Mouse (Mus musculus): ENCODE measurements around the gene Gm11034. TPM values are rescaled to one million over a fixed set of nuclear protein-coding genes. Genes with fewer than 3 reads are reported as not detected.
A peak's percentile ranks its signal among the peaks of the same experiment; 100 is the strongest.

The Gm11034 gene
- polyA plus RNA-seq, 1 experiment from 2014 or later = not detected

- Histone ChIP-seq H3K36me3 (no peaks in the 10 kb centered on the region), H3K4me1 (replicated peaks) (no peaks in the 10 kb centered on the region), H3K27ac (no peak overlapping the region), H3K27me3 (peaks cover 8% of the 10 kb centered on the region), H3K9ac (replicated peaks) (no peak overlapping the region), H3K4me3 (replicated peaks) (no peak overlapping the region), H3K4me2 (no peak overlapping the region), H3K9me3 (no peaks in the 10 kb centered on the region)
- 80% methylated on average over 2 of the region's 2 CpGs for WGBS
- ATAC-seq (ENCODE audit: insufficient number of reproducible peaks, insufficient read depth, low FRiP score, low TSS enrichment, low read depth) = no peak
These were observed 2.7 kb downstream of the Gm11034 start for GRCm38 (mm10) chr8:72210710-72211109.

GRCm38 (mm10) chr8:72210222-72210621 lies 3.2 kb downstream of the Gm11034 start:
- H3K27me3 ChIP-seq = peaks cover 8% of the 10 kb centered on the region
- no peaks in the 10 kb centered on the region for H3K9me3 ChIP-seq
- H3K4me3 ChIP-seq (replicated peaks) = no peak overlapping the region
- no peak overlapping the region for H3K4me2 ChIP-seq
- no peaks in the 10 kb centered on the region for H3K4me1 ChIP-seq (replicated peaks)
- WGBS = 77% methylated on average over 4 of the region's 4 CpGs
- H3K9ac ChIP-seq (replicated peaks) = no peak overlapping the region
- no peaks in the 10 kb centered on the region for H3K36me3 ChIP-seq
- no peak overlapping the region for H3K27ac ChIP-seq
- ATAC-seq (ENCODE audit: insufficient number of reproducible peaks, insufficient read depth, low FRiP score, low TSS enrichment, low read depth) = no peak

GRCm38 (mm10) chr8:72208582-72208981 lies 4.9 kb downstream of the Gm11034 start:
- H3K4me3 ChIP-seq (replicated peaks) = no peak overlapping the region
- no peak overlapping the region for H3K27ac ChIP-seq
- WGBS = 82% methylated on average over 1 of the region's 1 CpGs
- H3K4me1 ChIP-seq (replicated peaks) = no peaks in the 10 kb centered on the region
- peaks cover 4% of the 10 kb centered on the region; the same call in 1 of the 2 replicates for H3K27me3 ChIP-seq
- no peaks in the 10 kb centered on the region for H3K36me3 ChIP-seq
- H3K9ac ChIP-seq (replicated peaks) = no peak overlapping the region
- ATAC-seq (ENCODE audit: insufficient number of reproducible peaks, insufficient read depth, low FRiP score, low TSS enrichment, low read depth) = no peak
- H3K9me3 ChIP-seq = peaks cover 11% of the 10 kb centered on the region
- no peak overlapping the region for H3K4me2 ChIP-seq

- no peak overlapping the region for H3K4me3 ChIP-seq (replicated peaks)
- no peaks in the 10 kb centered on the region for H3K27me3 ChIP-seq
- WGBS = 64% methylated on average over 8 of the region's 8 CpGs
- no peaks in the 10 kb centered on the region for H3K36me3 ChIP-seq
- no peaks in the 10 kb centered on the region for H3K4me1 ChIP-seq (replicated peaks)
- peaks cover 16% of the 10 kb centered on the region for H3K9me3 ChIP-seq
- no peak overlapping the region for H3K9ac ChIP-seq (replicated peaks)
- no peak overlapping the region for H3K27ac ChIP-seq
- no peak for ATAC-seq (ENCODE audit: insufficient number of reproducible peaks, insufficient read depth, low FRiP score, low TSS enrichment, low read depth)
- H3K4me2 ChIP-seq = no peak overlapping the region
These were observed 15.4 kb downstream of the Gm11034 start for GRCm38 (mm10) chr8:72197997-72198396.

- Histone ChIP-seq H3K4me1 (replicated peaks) (no peaks in the 10 kb centered on the region), H3K27ac (no peak overlapping the region), H3K4me2 (no peak overlapping the region), H3K9me3 (no peaks in the 10 kb centered on the region), H3K9ac (replicated peaks) (no peak overlapping the region), H3K4me3 (replicated peaks) (no peak overlapping the region), H3K27me3 (no peaks in the 10 kb centered on the region), H3K36me3 (no peaks in the 10 kb centered on the region)
- no peak for ATAC-seq (ENCODE audit: insufficient number of reproducible peaks, insufficient read depth, low FRiP score, low TSS enrichment, low read depth)
These were observed 21.4 kb downstream of the Gm11034 start for GRCm38 (mm10) chr8:72192065-72192464.

GRCm38 (mm10) chr8:72190215-72190539 lies 23.3 kb downstream of the Gm11034 start:
- Histone ChIP-seq H3K9ac (replicated peaks) (no peak overlapping the region), H3K9me3 (no peaks in the 10 kb centered on the region), H3K27me3 (no peaks in the 10 kb centered on the region), H3K4me3 (replicated peaks) (no peak overlapping the region), H3K4me2 (no peak overlapping the region), H3K36me3 (no peaks in the 10 kb centered on the region), H3K27ac (no peak overlapping the region), H3K4me1 (replicated peaks) (no peaks in the 10 kb centered on the region)
- ATAC-seq (ENCODE audit: insufficient number of reproducible peaks, insufficient read depth, low FRiP score, low TSS enrichment, low read depth) = no peak
- 83% methylated on average over 2 of the region's 2 CpGs for WGBS

GRCm38 (mm10) chr8:72189417-72190214 lies 23.8 kb downstream of the Gm11034 start, which contains the start of gene Hsh2d:
Hsh2d (plus strand) TSS chr8:72189638.
- no peak within 1 kb of the TSS for H3K9ac ChIP-seq (replicated peaks)
- H3K4me1 ChIP-seq (replicated peaks) = no peaks in the 10 kb centered on the region
- no peak within 1 kb of the TSS for H3K4me3 ChIP-seq (replicated peaks)
- WGBS = 72% methylated on average over 12 of the region's 12 CpGs
- no peaks in the 10 kb centered on the region for H3K9me3 ChIP-seq
- ATAC-seq (ENCODE audit: insufficient number of reproducible peaks, insufficient read depth, low FRiP score, low TSS enrichment, low read depth) = no peak
- H3K4me2 ChIP-seq = no peak within 1 kb of the TSS
- H3K27ac ChIP-seq = no peak within 1 kb of the TSS
- no peaks in the 10 kb centered on the region for H3K36me3 ChIP-seq
- no peaks in the 10 kb centered on the region for H3K27me3 ChIP-seq

GRCm38 (mm10) chr8:72187793-72188331 lies 25.6 kb downstream of the Gm11034 start:
- H3K27ac ChIP-seq = no peak overlapping the region

GRCm38 (mm10) chr8:72183554-72184202 lies 29.8 kb downstream of the Gm11034 start:
- Histone ChIP-seq H3K4me3 (replicated peaks) (no peak overlapping the region), H3K4me2 (no peak overlapping the region), H3K27ac (no peak overlapping the region), H3K9me3 (no peaks in the 10 kb centered on the region), H3K4me1 (replicated peaks) (no peaks in the 10 kb centered on the region), H3K36me3 (peaks cover 36% of the 10 kb centered on the region), H3K27me3 (no peaks in the 10 kb centered on the region), H3K9ac (replicated peaks) (no peak overlapping the region)
- 79% methylated on average over 2 of the region's 2 CpGs for whole genome bisulfite sequencing
- ATAC-seq (ENCODE audit: insufficient number of reproducible peaks, insufficient read depth, low FRiP score, low TSS enrichment, low read depth) = no peak

More at GRCm38 (mm10) chr8:72187793-72188331, 25.6 kb downstream of the Gm11034 start:
- Histone ChIP-seq H3K9me3 (no peaks in the 10 kb centered on the region), H3K4me2 (no peak overlapping the region), H3K36me3 (no peaks in the 10 kb centered on the region), H3K4me3 (replicated peaks) (no peak overlapping the region), H3K9ac (replicated peaks) (no peak overlapping the region), H3K4me1 (replicated peaks) (no peaks in the 10 kb centered on the region), H3K27me3 (no peaks in the 10 kb centered on the region)
- no peak for ATAC-seq (ENCODE audit: insufficient number of reproducible peaks, insufficient read depth, low FRiP score, low TSS enrichment, low read depth)
- 87% methylated on average over 2 of the region's 2 CpGs for WGBS

GRCm38 (mm10) chr8:72177346-72177925 lies 36.0 kb downstream of the Gm11034 start:
- 0 out of 2 replicates have a peak, but pooled peaks have one; percentile 32 for ATAC-seq (ENCODE audit: insufficient number of reproducible peaks, insufficient read depth, low FRiP score, low TSS enrichment, low read depth)

GRCm38 (mm10) chr8:72169681-72170249 lies 43.7 kb downstream of the Gm11034 start:
- no peaks in the 10 kb centered on the region for H3K27me3 ChIP-seq
- H3K9ac ChIP-seq (replicated peaks) = no peak overlapping the region
- no peaks in the 10 kb centered on the region for H3K4me1 ChIP-seq (replicated peaks)
- H3K4me3 ChIP-seq (replicated peaks) = no peak overlapping the region
- WGBS = 77% methylated on average over 3 of the region's 3 CpGs
- no peak overlapping the region for H3K4me2 ChIP-seq
- H3K36me3 ChIP-seq = peaks cover 88% of the 10 kb centered on the region
- H3K27ac ChIP-seq = no peak overlapping the region
- H3K9me3 ChIP-seq = no peaks in the 10 kb centered on the region
- ATAC-seq (ENCODE audit: insufficient number of reproducible peaks, insufficient read depth, low FRiP score, low TSS enrichment, low read depth) = no peak

More at GRCm38 (mm10) chr8:72177346-72177925, 36.0 kb downstream of the Gm11034 start:
- H3K27ac ChIP-seq = no peak overlapping the region
- H3K9me3 ChIP-seq = no peaks in the 10 kb centered on the region
- H3K4me3 ChIP-seq (replicated peaks) = no peak overlapping the region
- no peaks in the 10 kb centered on the region for H3K4me1 ChIP-seq (replicated peaks)
- H3K36me3 ChIP-seq = peaks cover 99% of the 10 kb centered on the region
- H3K9ac ChIP-seq (replicated peaks) = no peak overlapping the region
- H3K27me3 ChIP-seq = no peaks in the 10 kb centered on the region
- H3K4me2 ChIP-seq = no peak overlapping the region
- 60% methylated on average over 5 of the region's 5 CpGs for WGBS

Measured in limb, embryonic 12.5 days (tissue).